Mouse (Mus musculus): ENCODE data around the gene Srd5a3. TPM values are rescaled to one million over a fixed set of nuclear protein-coding genes. Genes with fewer than 3 reads are reported as not detected.
A peak's percentile ranks its signal among the peaks of the same experiment; 100 is the strongest.

Gene Srd5a3
- polyA plus RNA-seq, 1 experiment = 149 TPM

DNA sequence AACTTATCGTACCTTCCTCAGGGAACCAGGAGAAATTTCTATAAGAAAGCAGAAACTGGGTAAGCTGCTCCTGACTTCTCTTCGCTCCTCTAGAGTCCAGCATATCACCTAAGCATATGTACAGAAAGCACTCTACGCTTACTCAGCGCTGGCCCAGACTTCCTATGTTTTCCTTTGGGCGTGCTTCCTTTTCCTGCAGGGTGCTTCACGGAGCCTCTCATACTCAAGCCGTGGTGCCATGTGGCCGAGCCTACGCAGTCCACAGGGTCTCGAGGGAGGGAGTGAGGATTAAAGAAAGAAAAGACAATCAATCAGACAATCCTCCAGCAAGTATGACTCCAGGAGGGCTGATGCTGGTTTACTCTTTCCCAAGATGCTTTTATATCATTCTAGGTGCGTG lies 36.8 kb downstream of the Srd5a3 start:
- no peak for DNase-seq (ENCODE audit: low read depth in 1 of 2, low spot score in 2 of 2)
- 45% methylated on average over 11 of the region's 11 CpGs for WGBS
- Histone ChIP-seq H3K4me1 (ENCODE audit: control insufficient read depth, insufficient read depth, insufficient read length) (no peaks in the 10 kb centered on the region), H3K4me3 (ENCODE audit: extremely low read depth, insufficient read depth, insufficient read length) (no peak overlapping the region), H3K27ac (ENCODE audit: insufficient read depth, low read length) (no peak overlapping the region), H3K27me3 (ENCODE audit: control insufficient read depth, insufficient read depth, low read length) (peaks cover 2% of the 10 kb centered on the region; the same call in 1 of the 2 replicates), H3K36me3 (ENCODE audit: control insufficient read depth, insufficient read depth, low read length) (no peaks in the 10 kb centered on the region)
- TF ChIP-seq CTCF (IDR thresholded peaks at IDR 0.05; ENCODE audit: extremely low read depth, insufficient read depth, insufficient read length, insufficient replicate concordance) (no peak), POLR2A (IDR thresholded peaks at IDR 0.05; ENCODE audit: low read depth, low read length) (no peak)

DNA sequence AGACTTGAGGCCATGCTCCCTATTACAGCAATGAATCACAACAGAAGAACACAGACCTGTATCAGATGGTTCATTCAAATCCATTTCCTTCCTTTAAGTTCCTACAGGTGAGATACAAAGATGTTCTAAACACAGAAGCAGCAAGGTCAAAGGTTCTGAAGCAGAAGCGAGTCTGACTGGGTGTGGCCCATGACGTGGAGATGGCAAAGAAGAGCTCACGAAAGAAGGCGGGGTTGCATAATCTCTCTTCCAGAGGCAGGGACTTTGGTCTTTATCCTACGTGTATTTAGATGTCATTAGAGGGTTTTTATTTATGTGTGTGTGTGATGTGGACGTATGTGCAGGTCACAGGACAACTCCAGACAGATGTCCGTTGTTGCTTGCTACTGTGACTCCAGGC lies 37.6 kb downstream of the Srd5a3 start:
- Histone ChIP-seq H3K4me3 (ENCODE audit: extremely low read depth, insufficient read depth, insufficient read length) (no peak overlapping the region), H3K36me3 (ENCODE audit: control insufficient read depth, insufficient read depth, low read length) (no peaks in the 10 kb centered on the region), H3K27me3 (ENCODE audit: control insufficient read depth, insufficient read depth, low read length) (peaks cover 2% of the 10 kb centered on the region; the same call in 1 of the 2 replicates), H3K27ac (ENCODE audit: insufficient read depth, low read length) (no peak overlapping the region), H3K4me1 (ENCODE audit: control insufficient read depth, insufficient read depth, insufficient read length) (no peaks in the 10 kb centered on the region)
- 81% methylated on average over 7 of the region's 7 CpGs for WGBS
- DNase-seq (ENCODE audit: low read depth in 1 of 2, low spot score in 2 of 2) = no peak
- TF ChIP-seq POLR2A (IDR thresholded peaks at IDR 0.05; ENCODE audit: low read depth, low read length) (no peak), CTCF (IDR thresholded peaks at IDR 0.05; ENCODE audit: extremely low read depth, insufficient read depth, insufficient read length, insufficient replicate concordance) (no peak)

DNA sequence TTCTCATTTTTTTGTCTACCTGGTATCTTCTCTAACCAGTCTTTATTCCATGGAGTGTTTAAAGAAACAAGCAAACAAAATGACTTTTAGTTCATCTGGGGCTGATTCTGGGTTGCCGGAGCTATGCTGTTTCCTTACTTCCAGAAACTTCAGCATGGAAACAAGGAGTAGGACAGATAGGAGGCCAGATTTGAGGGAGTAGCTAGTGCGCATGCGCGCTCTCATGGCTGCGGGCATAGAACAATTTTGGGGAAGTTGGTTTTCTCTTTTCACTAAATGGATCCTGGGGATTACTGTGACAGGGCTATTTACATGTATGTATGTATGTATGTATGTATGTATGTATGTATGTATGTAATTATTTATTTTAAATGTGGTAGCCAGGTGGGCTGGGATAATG lies 39.1 kb downstream of the Srd5a3 start:
- DNase-seq (ENCODE audit: low read depth in 1 of 2, low spot score in 2 of 2) = no peak
- Histone ChIP-seq H3K27ac (ENCODE audit: insufficient read depth, low read length) (no peak overlapping the region), H3K4me1 (ENCODE audit: control insufficient read depth, insufficient read depth, insufficient read length) (no peaks in the 10 kb centered on the region), H3K36me3 (ENCODE audit: control insufficient read depth, insufficient read depth, low read length) (no peaks in the 10 kb centered on the region), H3K4me3 (ENCODE audit: extremely low read depth, insufficient read depth, insufficient read length) (no peak overlapping the region), H3K27me3 (ENCODE audit: control insufficient read depth, insufficient read depth, low read length) (peaks cover 2% of the 10 kb centered on the region; the same call in 1 of the 2 replicates)
- WGBS = 90% methylated on average over 5 of the region's 5 CpGs
- no peak for TF ChIP-seq POLR2A (IDR thresholded peaks at IDR 0.05; ENCODE audit: low read depth, low read length)
- TF ChIP-seq CTCF (IDR thresholded peaks at IDR 0.05; ENCODE audit: extremely low read depth, insufficient read depth, insufficient read length, insufficient replicate concordance) = no peak

DNA sequence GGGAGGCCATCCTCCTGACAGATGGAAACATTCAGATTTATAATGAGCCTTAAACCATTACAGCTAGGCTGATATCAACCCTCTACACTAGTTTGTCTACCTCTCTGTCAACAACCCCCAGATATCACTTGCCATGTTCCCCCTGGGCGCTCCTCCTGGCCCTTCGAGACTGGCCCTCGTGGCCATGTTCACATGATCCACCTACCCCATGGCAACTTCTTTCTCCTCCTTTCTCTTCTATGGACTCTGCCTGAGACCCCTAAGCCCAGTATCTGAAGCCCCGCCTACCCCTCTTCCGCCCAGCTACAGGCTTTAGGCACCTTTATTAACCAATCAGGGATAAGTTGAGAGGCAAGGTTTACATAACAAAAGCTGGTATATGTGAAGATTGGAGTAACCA lies 39.7 kb downstream of the Srd5a3 start:
- Histone ChIP-seq H3K36me3 (ENCODE audit: control insufficient read depth, insufficient read depth, low read length) (no peaks in the 10 kb centered on the region), H3K4me1 (ENCODE audit: control insufficient read depth, insufficient read depth, insufficient read length) (peaks cover 3% of the 10 kb centered on the region; the same call in 1 of the 2 replicates), H3K4me3 (ENCODE audit: extremely low read depth, insufficient read depth, insufficient read length) (no peak overlapping the region), H3K27ac (ENCODE audit: insufficient read depth, low read length) (no peak overlapping the region), H3K27me3 (ENCODE audit: control insufficient read depth, insufficient read depth, low read length) (peaks cover 2% of the 10 kb centered on the region; the same call in 1 of the 2 replicates)
- TF ChIP-seq POLR2A (IDR thresholded peaks at IDR 0.05; ENCODE audit: low read depth, low read length) (no peak), CTCF (IDR thresholded peaks at IDR 0.05; ENCODE audit: extremely low read depth, insufficient read depth, insufficient read length, insufficient replicate concordance) (no peak)
- WGBS = 93% methylated on average over 5 of the region's 5 CpGs
- DNase-seq (ENCODE audit: low read depth in 1 of 2, low spot score in 2 of 2) = no peak

DNA sequence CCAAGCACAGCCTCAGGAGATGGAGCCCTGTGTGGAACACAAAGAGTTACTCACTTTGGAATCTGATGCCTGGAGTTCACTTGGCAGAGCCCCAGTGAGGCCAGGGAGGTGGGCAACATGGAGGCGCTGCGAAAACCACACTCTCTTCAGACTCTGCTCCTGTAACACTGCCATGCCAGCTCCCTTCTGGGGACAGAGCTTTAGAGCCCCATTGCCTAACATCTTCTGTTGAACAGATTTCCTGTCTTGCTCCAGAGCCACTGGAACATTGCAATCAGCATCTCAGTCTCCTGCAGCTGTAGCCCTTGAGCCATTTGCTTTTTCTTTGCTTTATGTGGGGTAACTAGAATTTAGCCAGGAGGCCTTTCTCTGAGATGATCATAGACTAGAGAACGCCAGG lies 42.3 kb downstream of the Srd5a3 start:
- 90% methylated on average over 3 of the region's 3 CpGs for WGBS
- Histone ChIP-seq H3K36me3 (ENCODE audit: control insufficient read depth, insufficient read depth, low read length) (no peaks in the 10 kb centered on the region), H3K27ac (ENCODE audit: insufficient read depth, low read length) (no peak overlapping the region), H3K27me3 (ENCODE audit: control insufficient read depth, insufficient read depth, low read length) (peaks cover 2% of the 10 kb centered on the region; the same call in 1 of the 2 replicates), H3K4me1 (ENCODE audit: control insufficient read depth, insufficient read depth, insufficient read length) (peaks cover 3% of the 10 kb centered on the region; the same call in 1 of the 2 replicates), H3K4me3 (ENCODE audit: extremely low read depth, insufficient read depth, insufficient read length) (no peak overlapping the region)
- TF ChIP-seq CTCF (IDR thresholded peaks at IDR 0.05; ENCODE audit: extremely low read depth, insufficient read depth, insufficient read length, insufficient replicate concordance) = no peak
- TF ChIP-seq POLR2A (IDR thresholded peaks at IDR 0.05; ENCODE audit: low read depth, low read length) = no peak
- no peak for DNase-seq (ENCODE audit: low read depth in 1 of 2, low spot score in 2 of 2)

DNA sequence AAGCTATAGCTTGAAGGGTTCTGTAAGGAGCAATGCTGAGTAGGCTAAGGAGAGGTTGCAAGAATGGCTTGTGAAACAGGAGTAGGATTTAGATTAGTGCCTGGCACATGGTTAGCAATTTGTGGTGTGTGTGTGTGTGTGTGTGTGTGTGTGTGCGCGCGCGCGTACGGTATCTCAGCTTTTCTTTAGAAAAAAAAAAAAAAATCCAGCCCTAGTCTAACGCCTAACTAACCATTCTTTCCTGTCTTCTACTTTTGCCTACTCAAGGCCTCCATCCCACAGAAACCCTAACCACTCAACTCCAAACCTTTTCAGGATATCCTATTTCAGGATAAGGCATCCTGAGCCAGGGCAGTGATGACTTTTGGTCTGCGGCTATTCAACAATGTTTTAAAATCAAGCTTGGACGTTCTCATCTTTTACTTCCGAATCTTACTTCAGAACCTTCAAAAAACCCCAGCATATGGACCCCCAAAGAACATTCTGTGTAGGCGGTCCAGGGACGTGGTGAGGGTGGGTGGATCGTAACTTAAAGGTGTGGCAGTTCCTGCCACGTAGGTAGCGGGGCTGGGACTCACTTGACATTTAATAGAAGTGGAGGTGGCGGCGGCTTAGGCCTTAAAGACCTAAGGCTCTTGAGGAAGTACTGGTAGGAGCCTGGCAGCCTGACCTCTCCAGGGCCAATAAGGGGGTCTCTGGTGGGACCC lies 43.1 kb downstream of the Srd5a3 start:
- no peak for DNase-seq (ENCODE audit: low read depth in 1 of 2, low spot score in 2 of 2)
- peak overlapping the region; percentile 56; the same call in 1 of the 2 replicates for H3K27ac ChIP-seq (ENCODE audit: insufficient read depth, low read length)
- H3K36me3 ChIP-seq (ENCODE audit: control insufficient read depth, insufficient read depth, low read length) = no peaks in the 10 kb centered on the region
- H3K4me1 ChIP-seq (ENCODE audit: control insufficient read depth, insufficient read depth, insufficient read length) = peaks cover 3% of the 10 kb centered on the region; the same call in 1 of the 2 replicates
- 31% methylated on average over 17 of the region's 17 CpGs for whole genome bisulfite sequencing
- TF ChIP-seq POLR2A (IDR thresholded peaks at IDR 0.05; ENCODE audit: low read depth, low read length) (no peak), CTCF (IDR thresholded peaks at IDR 0.05; ENCODE audit: extremely low read depth, insufficient read depth, insufficient read length, insufficient replicate concordance) (no peak)
- H3K27me3 ChIP-seq (ENCODE audit: control insufficient read depth, insufficient read depth, low read length) = peaks cover 2% of the 10 kb centered on the region; the same call in 1 of the 2 replicates
- peak overlapping the region; percentile 86 for H3K4me3 ChIP-seq (ENCODE audit: extremely low read depth, insufficient read depth, insufficient read length)

DNA sequence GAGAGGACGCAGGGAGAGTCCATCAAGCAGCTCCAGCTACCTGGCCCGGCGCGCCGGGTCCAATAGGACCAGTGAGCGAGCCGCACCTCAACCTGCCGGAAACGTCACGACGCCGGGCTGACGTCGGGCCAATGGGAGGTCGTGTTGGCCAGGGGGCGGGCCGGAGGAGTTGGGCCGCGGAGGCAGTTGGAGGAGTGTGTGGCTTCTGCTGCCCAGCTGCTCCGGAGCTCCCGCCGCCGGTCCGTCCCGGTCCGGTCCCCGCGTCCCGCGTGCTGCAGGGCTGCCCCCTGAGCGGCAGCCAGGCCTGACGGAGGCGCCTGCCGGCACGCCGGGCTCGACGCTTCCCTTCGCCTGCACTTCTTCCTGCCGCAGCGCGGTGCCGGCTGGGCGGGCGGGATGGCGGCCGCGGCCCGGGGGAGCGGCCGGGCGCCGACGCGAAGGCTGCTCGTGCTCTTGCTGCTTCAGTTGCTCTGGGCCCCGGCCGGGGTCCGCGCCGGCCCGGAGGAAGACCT lies 43.7 kb downstream of the Srd5a3 start, which contains the start of gene Tmem165:
Gene Tmem165, plus strand, starts transcription at position 131 of the 512 bp plus-strand sequence.
- peaks cover 2% of the 10 kb centered on the region; the same call in 1 of the 2 replicates for H3K27me3 ChIP-seq (ENCODE audit: control insufficient read depth, insufficient read depth, low read length)
- peak; percentile 64 for TF ChIP-seq POLR2A (IDR thresholded peaks at IDR 0.05; ENCODE audit: low read depth, low read length)
- TF ChIP-seq CTCF (IDR thresholded peaks at IDR 0.05; ENCODE audit: extremely low read depth, insufficient read depth, insufficient read length, insufficient replicate concordance) = no peak
- WGBS = under 1% methylated on average over 60 of the region's 62 CpGs
- peaks cover 3% of the 10 kb centered on the region; the same call in 1 of the 2 replicates for H3K4me1 ChIP-seq (ENCODE audit: control insufficient read depth, insufficient read depth, insufficient read length)
- peak; percentile 69 to 93 for DNase-seq (ENCODE audit: low read depth in 1 of 2, low spot score in 2 of 2)
- peak within 1 kb of the TSS; percentile 86 for H3K4me3 ChIP-seq (ENCODE audit: extremely low read depth, insufficient read depth, insufficient read length)
- H3K27ac ChIP-seq (ENCODE audit: insufficient read depth, low read length) = peak within 1 kb of the TSS; percentile 79
- no peaks in the 10 kb centered on the region for H3K36me3 ChIP-seq (ENCODE audit: control insufficient read depth, insufficient read depth, low read length)
